Mouse (Mus musculus) liver, embryonic 13.5 days (tissue): ENCODE results near the gene Ubxn1. TPM values are rescaled to one million over a fixed set of nuclear protein-coding genes. Genes with fewer than 3 reads are reported as not detected.
"Not testable (repeated sequence)": the region's sequence is repeated elsewhere in the genome, so short reads cannot be mapped to it uniquely, and the experiment has no call there.

Source experiments
- ATAC-seq: fragments of 200-750 bp; cut with Nextera tagmentation; 2 replicates; pipeline ENCODE4 v1.8.0; 2017; ENCODE audit warnings: low read depth, mild to moderate bottlenecking, moderate number of reproducible peaks, moderate library complexity
- DNase-seq: peaks from one replicate; pipeline ENCODE4 v3.0.0; 2022
- H3K27ac ChIP-seq: fragments of 300-500 bp; sonication (generic); 2 replicates; pipeline ENCODE4 v1.5.1; 2015; ENCODE audit warnings: moderate library complexity, mild to moderate bottlenecking, inconsistent platforms
- H3K27me3 ChIP-seq: fragments of 300-500 bp; sonication (generic); 2 replicates; pipeline ENCODE4 v1.6.1; 2015; ENCODE audit warnings: mild to moderate bottlenecking, inconsistent platforms
- H3K36me3 ChIP-seq: fragments of 300-500 bp; sonication (generic); 2 replicates; pipeline ENCODE4 v1.6.1; 2015; ENCODE audit warnings: mild to moderate bottlenecking, inconsistent platforms
- H3K4me1 ChIP-seq: fragments of 300-500 bp; sonication (generic); replicated peaks from 2 replicates; pipeline ENCODE4 v1.6.1; 2015; ENCODE audit warnings: inconsistent platforms
- H3K4me2 ChIP-seq: fragments of 300-500 bp; sonication (generic); 2 replicates; pipeline ENCODE4 v1.6.1; 2015; ENCODE audit warnings: inconsistent platforms, mild to moderate bottlenecking, moderate library complexity
- H3K4me3 ChIP-seq: fragments of 300-500 bp; sonication (generic); replicated peaks from 2 replicates; pipeline ENCODE4 v1.5.1; 2015; ENCODE audit warnings: mild to moderate bottlenecking, inconsistent platforms
- H3K9ac ChIP-seq: fragments of 300-500 bp; sonication (generic); 2 replicates; pipeline ENCODE4 v1.6.1; 2015; ENCODE audit warnings: mild to moderate bottlenecking, inconsistent platforms
- H3K9me3 ChIP-seq: fragments of 300-500 bp; sonication (generic); replicated peaks from 2 replicates; pipeline ENCODE4 v1.6.1; 2016; ENCODE audit warnings: inconsistent platforms
- WGBS: fragments of 180-500 bp; shearing (Covaris S2); methylation state at CpG from one replicate; pipeline ENCODE4 v1.1.7; 2015; ENCODE audit not compliant: insufficient replicate concordance; 5-methylcytosine and 5-hydroxymethylcytosine counted together
- polyA plus RNA-seq: library from polyadenylated mRNA; unstranded; fragments of >200 nt; fragmentation: Nextera tagmentation; extraction: Ambion mirVana; gene quantifications from 2 replicates; pipeline ENCODE4 v1.2.1, GENCODE M21; 2015

The Ubxn1 gene
- polyA plus RNA-seq = 112 and 125 TPM in 2 replicates

GRCm38 (mm10) chr19:8871267-8872186 lies at the start of gene Ubxn1:
Gene Ubxn1 (plus strand): TSS chr19:8871496.
- WGBS = under 1% methylated on average over 59 of the region's 59 CpGs
- Histone ChIP-seq H3K36me3 (peaks cover 36% of the 10 kb centered on the region), H3K27me3 (no peaks in the 10 kb centered on the region), H3K9ac (peak within 1 kb of the TSS; percentile 98), H3K27ac (peak within 1 kb of the TSS; percentile 92), H3K4me3 (peak within 1 kb of the TSS; percentile 99), H3K4me1 (peaks cover 49% of the 10 kb centered on the region), H3K4me2 (peak within 1 kb of the TSS; percentile 85), H3K9me3 (no peaks in the 10 kb centered on the region)
- DNase-seq = peak; percentile 97
- ATAC-seq = peak; percentile 95

GRCm38 (mm10) chr19:8822696-8823095 lies 48.6 kb upstream of the Ubxn1 start:
- DNase-seq (no peak), ATAC-seq (no peak)
- Histone ChIP-seq H3K4me2 (peak overlapping the region; percentile 91), H3K27ac (no peak overlapping the region), H3K4me3 (peak overlapping the region; percentile 98), H3K27me3 (no peaks in the 10 kb centered on the region), H3K9ac (peak overlapping the region; percentile 99), H3K4me1 (peaks cover 26% of the 10 kb centered on the region), H3K9me3 (no peaks in the 10 kb centered on the region), H3K36me3 (peaks cover 51% of the 10 kb centered on the region)
- 82% methylated on average over 8 of the region's 8 CpGs for WGBS

GRCm38 (mm10) chr19:8829660-8830059 lies 41.6 kb upstream of the Ubxn1 start, which contains the start of gene AC129217.1:
Gene AC129217.1 (plus strand): TSS chr19:8829773.
- Histone ChIP-seq H3K27ac (peak within 1 kb of the TSS; percentile 2; the same call in 1 of the 2 replicates), H3K27me3 (no peaks in the 10 kb centered on the region), H3K4me3 (no peak within 1 kb of the TSS), H3K4me2 (no peak within 1 kb of the TSS), H3K9ac (no peak within 1 kb of the TSS), H3K36me3 (peaks cover 99% of the 10 kb centered on the region), H3K4me1 (no peaks in the 10 kb centered on the region), H3K9me3 (no peaks in the 10 kb centered on the region)
- DNase-seq (no peak), ATAC-seq (no peak)
- 61% methylated on average over 8 of the region's 8 CpGs for WGBS

GRCm38 (mm10) chr19:8830664-8831063 lies 40.6 kb upstream of the Ubxn1 start:
- no peaks in the 10 kb centered on the region for H3K9me3 ChIP-seq
- H3K27ac ChIP-seq = no peak overlapping the region
- ATAC-seq (no peak), DNase-seq (no peak)
- H3K4me3 ChIP-seq = no peak overlapping the region
- no peak overlapping the region for H3K9ac ChIP-seq
- H3K4me1 ChIP-seq = no peaks in the 10 kb centered on the region
- H3K27me3 ChIP-seq = no peaks in the 10 kb centered on the region
- H3K4me2 ChIP-seq = no peak overlapping the region
- 94% methylated on average over 8 of the region's 8 CpGs for WGBS
- peaks cover 100% of the 10 kb centered on the region for H3K36me3 ChIP-seq

- DNase-seq = no peak
- whole genome bisulfite sequencing = 88% methylated on average over 11 of the region's 11 CpGs
- no peak overlapping the region for H3K4me2 ChIP-seq
- no peaks in the 10 kb centered on the region for H3K27me3 ChIP-seq
- H3K36me3 ChIP-seq = peaks cover 99% of the 10 kb centered on the region
- H3K9ac ChIP-seq = no peak overlapping the region
- no peak overlapping the region for H3K4me3 ChIP-seq
- no peaks in the 10 kb centered on the region for H3K4me1 ChIP-seq
- H3K9me3 ChIP-seq = no peaks in the 10 kb centered on the region
- no peak overlapping the region for H3K27ac ChIP-seq
- no peak for ATAC-seq
These were observed 40.0 kb upstream of the Ubxn1 start for GRCm38 (mm10) chr19:8831262-8831661.

GRCm38 (mm10) chr19:8832971-8833370 lies 38.3 kb upstream of the Ubxn1 start:
- H3K4me1 ChIP-seq = peaks cover 11% of the 10 kb centered on the region
- no peak for ATAC-seq
- no peak overlapping the region for H3K4me2 ChIP-seq
- H3K36me3 ChIP-seq = peaks cover 83% of the 10 kb centered on the region
- H3K27me3 ChIP-seq = no peaks in the 10 kb centered on the region
- WGBS = 93% methylated on average over 4 of the region's 4 CpGs
- no peak overlapping the region for H3K9ac ChIP-seq
- H3K27ac ChIP-seq = no peak overlapping the region
- no peak for DNase-seq
- no peak overlapping the region for H3K4me3 ChIP-seq
- no peaks in the 10 kb centered on the region for H3K9me3 ChIP-seq

GRCm38 (mm10) chr19:8836327-8836726 lies 35.0 kb upstream of the Ubxn1 start:
- DNase-seq, H3K27me3 ChIP-seq, H3K4me3 ChIP-seq, H3K4me2 ChIP-seq, H3K9me3 ChIP-seq, ATAC-seq, H3K9ac ChIP-seq: not testable (repeated sequence)
- Histone ChIP-seq H3K4me1 (peaks cover 44% of the 10 kb centered on the region), H3K27ac (peak overlapping the region; percentile 93), H3K36me3 (peaks cover 50% of the 10 kb centered on the region)
- 91% methylated on average over 10 of the region's 10 CpGs for whole genome bisulfite sequencing

GRCm38 (mm10) chr19:8837251-8837791 lies 34.0 kb upstream of the Ubxn1 start, which contains the start of gene Bscl2:
Gene Bscl2 (plus strand): TSS chr19:8837467.
- H3K27me3 ChIP-seq = no peaks in the 10 kb centered on the region
- peak within 1 kb of the TSS; percentile 91 for H3K4me2 ChIP-seq
- peak within 1 kb of the TSS; percentile 93 for H3K27ac ChIP-seq
- peak; percentile 75 for DNase-seq
- under 1% methylated on average over 38 of the region's 38 CpGs for WGBS
- H3K9me3 ChIP-seq = no peaks in the 10 kb centered on the region
- peak within 1 kb of the TSS; percentile 87 for H3K9ac ChIP-seq
- H3K4me1 ChIP-seq = peaks cover 46% of the 10 kb centered on the region
- peaks cover 42% of the 10 kb centered on the region for H3K36me3 ChIP-seq
- H3K4me3 ChIP-seq = peak within 1 kb of the TSS; percentile 75
- ATAC-seq = peak; percentile 73

GRCm38 (mm10) chr19:8838041-8838730 lies 33.1 kb upstream of the Ubxn1 start:
- DNase-seq = no peak
- H3K4me3 ChIP-seq = peak overlapping the region; percentile 75
- H3K36me3 ChIP-seq = peaks cover 34% of the 10 kb centered on the region
- H3K27ac ChIP-seq = peak overlapping the region; percentile 93
- ATAC-seq = 0 out of 2 replicates have a peak, but pooled peaks have one; percentile 5
- no peaks in the 10 kb centered on the region for H3K9me3 ChIP-seq
- peak overlapping the region; percentile 91 for H3K4me2 ChIP-seq
- no peaks in the 10 kb centered on the region for H3K27me3 ChIP-seq
- peak overlapping the region; percentile 87 for H3K9ac ChIP-seq
- H3K4me1 ChIP-seq = peaks cover 46% of the 10 kb centered on the region
- 25% methylated on average over 15 of the region's 15 CpGs for WGBS

- peak within 1 kb of the TSS; percentile 87 for H3K9ac ChIP-seq
- no peak for ATAC-seq
- H3K27me3 ChIP-seq = no peaks in the 10 kb centered on the region
- peaks cover 46% of the 10 kb centered on the region for H3K4me1 ChIP-seq
- H3K27ac ChIP-seq = peak within 1 kb of the TSS; percentile 93
- 72% methylated on average over 11 of the region's 11 CpGs for WGBS
- H3K4me3 ChIP-seq = peak within 1 kb of the TSS; percentile 75
- H3K9me3 ChIP-seq = no peaks in the 10 kb centered on the region
- peak within 1 kb of the TSS; percentile 91 for H3K4me2 ChIP-seq
- DNase-seq = no peak
- H3K36me3 ChIP-seq = peaks cover 23% of the 10 kb centered on the region
These were observed 32.0 kb upstream of the Ubxn1 start, which contains the start of gene Gng3 for GRCm38 (mm10) chr19:8839103-8839907. Gene Gng3 (minus strand): TSS chr19:8839194.
